Mouse (Mus musculus): ENCODE data around the gene Dolk.

- TF ChIP-seq CTCF (conservative IDR thresholded peaks at IDR 0.05; ENCODE audit: low read length): no peak
- TF ChIP-seq POU5F1 (IDR thresholded peaks at IDR 0.05; ENCODE audit: borderline replicate concordance, low read length): no peak
Measured at GRCm38 (mm10) chr2:30265767-30266253, 20.3 kb downstream of the Dolk start, which contains the start of gene Phyhd1.
